Mouse (Mus musculus) left cerebral cortex, postnatal 14 days (tissue): ENCODE data around the gene D430042O09Rik. TPM values are rescaled to one million over a fixed set of nuclear protein-coding genes. Genes with fewer than 3 reads are reported as not detected.

Experiments used
- DNase-seq, 2 experiments: peaks; one replicate each; pipeline ENCODE4 v3.0.0; 2021 to 2022; ENCODE audit warnings: low spot score in 2 of 2, mixed read lengths in 1 of 2
- intact Hi-C: fragments of 180-260 bp; cut with DNase I; formaldehyde crosslinking; loops from one replicate; pipeline ENCODE4 v1.15.1; 2025
- total RNA-seq, 2 experiments: library from RNA; stranded (reverse); gene quantifications; 2 replicates each; pipeline ENCODE4 v1.2.3; 2021

D430042O09Rik gene
- total RNA-seq, 2 experiments from 2014 or later = 18.5 to 24.4 TPM

- DNase-seq = no peak
- intact Hi-C loops = no loop called here
Observed at GRCm38 (mm10) chr7:125731679-125732078, 24.0 kb downstream of the D430042O09Rik start.

GRCm38 (mm10) chr7:125733791-125734190 is 26.1 kb downstream of the D430042O09Rik start:
- intact Hi-C loops = no loop called here

GRCm38 (mm10) chr7:125736366-125737015 is 28.8 kb downstream of the D430042O09Rik start:
- no peak for DNase-seq
- intact Hi-C loops = no loop called here

More at GRCm38 (mm10) chr7:125733791-125734190, 26.1 kb downstream of the D430042O09Rik start:
- no peak for DNase-seq

- no peak for DNase-seq
- intact Hi-C loops = no loop called here
Observed at GRCm38 (mm10) chr7:125740521-125740920, 32.8 kb downstream of the D430042O09Rik start.

GRCm38 (mm10) chr7:125741271-125741703 is 33.6 kb downstream of the D430042O09Rik start:
- DNase-seq = no peak
- intact Hi-C loops = no loop called here

GRCm38 (mm10) chr7:125744774-125745173 is 37.1 kb downstream of the D430042O09Rik start:
- DNase-seq = no peak
- intact Hi-C loops = loop anchor here (5.0 kb wide), 1 partner anchor 338 kb away; the partner anchor contains the start of gene Gsg1l

GRCm38 (mm10) chr7:125746621-125747315 is 39.1 kb downstream of the D430042O09Rik start:
- intact Hi-C loops = loop anchor here (5.0 kb wide), 1 partner anchor 336 kb away; the partner anchor contains the start of gene Gsg1l
- DNase-seq = no peak

GRCm38 (mm10) chr7:125747316-125747690 is 39.6 kb downstream of the D430042O09Rik start:
- no peak for DNase-seq
- intact Hi-C loops = loop anchor here (5.0 kb wide), 1 partner anchor 335 kb away; the partner anchor contains the start of gene Gsg1l

- no peak for DNase-seq
Observed at GRCm38 (mm10) chr7:125748186-125748585, 40.5 kb downstream of the D430042O09Rik start.

GRCm38 (mm10) chr7:125752699-125753325 is 45.1 kb downstream of the D430042O09Rik start:
- intact Hi-C loops = no loop called here
- no peak for DNase-seq

More at GRCm38 (mm10) chr7:125748186-125748585, 40.5 kb downstream of the D430042O09Rik start:
- intact Hi-C loops = loop anchor here (5.0 kb wide), 1 partner anchor 334 kb away; the partner anchor contains the start of gene Gsg1l

GRCm38 (mm10) chr7:125753326-125753715 is 45.6 kb downstream of the D430042O09Rik start:
- intact Hi-C loops = no loop called here
- no peak for DNase-seq

- no peak for DNase-seq
- intact Hi-C loops = no loop called here
Observed at GRCm38 (mm10) chr7:125756806-125757205, 49.1 kb downstream of the D430042O09Rik start.

GRCm38 (mm10) chr7:125757896-125758623 is 50.4 kb downstream of the D430042O09Rik start:
- intact Hi-C loops = no loop called here
- no peak for DNase-seq

- intact Hi-C loops = no loop called here
- no peak for DNase-seq
Observed at GRCm38 (mm10) chr7:125762289-125762688, 54.6 kb downstream of the D430042O09Rik start.

GRCm38 (mm10) chr7:125762883-125763830 is 55.5 kb downstream of the D430042O09Rik start:
- DNase-seq = no peak
- intact Hi-C loops = no loop called here

GRCm38 (mm10) chr7:125764373-125764772 is 56.7 kb downstream of the D430042O09Rik start:
- no peak for DNase-seq
- intact Hi-C loops = no loop called here

- intact Hi-C loops = loop anchor here (2.0 kb wide), 1 partner anchor 316 kb away; the partner anchor contains the start of gene Gsg1l
- peak; percentile 83 to 88 for DNase-seq
Observed at GRCm38 (mm10) chr7:125766976-125767831, 59.5 kb downstream of the D430042O09Rik start.
